Mouse (Mus musculus) cerebellum, adult 9-10 months (tissue): ENCODE data around the gene Jph4.

Experiments used
- DNase-seq: peaks from one replicate; pipeline ENCODE4 v3.0.0; 2022

The Jph4 gene

GRCm38 (mm10) chr14:55116425-55117200 lies at the start of gene Jph4:
Jph4 (minus strand) TSS chr14:55116935.
- peak; percentile 89 for DNase-seq

- DNase-seq = no peak
These were observed 47.6 kb upstream of the Jph4 start for GRCm38 (mm10) chr14:55164172-55164806.

GRCm38 (mm10) chr14:55162168-55162567 lies 45.4 kb upstream of the Jph4 start:
- DNase-seq = no peak

GRCm38 (mm10) chr14:55161098-55161634 lies 44.4 kb upstream of the Jph4 start:
- peak; percentile 87 for DNase-seq

GRCm38 (mm10) chr14:55160251-55161071 lies 43.7 kb upstream of the Jph4 start:
- no peak for DNase-seq

GRCm38 (mm10) chr14:55157322-55158065 lies 40.8 kb upstream of the Jph4 start:
- no peak for DNase-seq

GRCm38 (mm10) chr14:55152951-55153481 lies 36.3 kb upstream of the Jph4 start:
- no peak for DNase-seq

GRCm38 (mm10) chr14:55152174-55152573 lies 35.4 kb upstream of the Jph4 start:
- no peak for DNase-seq

- no peak for DNase-seq
These were observed 34.2 kb upstream of the Jph4 start for GRCm38 (mm10) chr14:55150985-55151384.

- no peak for DNase-seq
These were observed 32.3 kb upstream of the Jph4 start for GRCm38 (mm10) chr14:55149041-55149440.

- peak; percentile 83 for DNase-seq
These were observed 31.7 kb upstream of the Jph4 start for GRCm38 (mm10) chr14:55148363-55148915.

GRCm38 (mm10) chr14:55146829-55147401 lies 30.2 kb upstream of the Jph4 start:
- DNase-seq = no peak

- no peak for DNase-seq
These were observed 29.6 kb upstream of the Jph4 start for GRCm38 (mm10) chr14:55146324-55146723.

- DNase-seq = no peak
These were observed 22.6 kb upstream of the Jph4 start for GRCm38 (mm10) chr14:55139313-55139712.

- DNase-seq = no peak
These were observed 18.9 kb upstream of the Jph4 start for GRCm38 (mm10) chr14:55135676-55136075.

GRCm38 (mm10) chr14:55126521-55126920 lies 9.8 kb upstream of the Jph4 start:
- no peak for DNase-seq

- DNase-seq = peak; percentile 31
These were observed 9.0 kb upstream of the Jph4 start for GRCm38 (mm10) chr14:55125711-55126110.

GRCm38 (mm10) chr14:55122359-55122758 lies 5.6 kb upstream of the Jph4 start:
- no peak for DNase-seq

GRCm38 (mm10) chr14:55121947-55122346 lies 5.2 kb upstream of the Jph4 start:
- peak; percentile 94 for DNase-seq

GRCm38 (mm10) chr14:55119421-55120134 lies 2.8 kb upstream of the Jph4 start:
- DNase-seq = peak; percentile 61

- DNase-seq = peak; percentile 94
These were observed 2.1 kb upstream of the Jph4 start for GRCm38 (mm10) chr14:55118852-55119251.
